Mouse (Mus musculus): ENCODE measurements around the gene F2. TPM values are rescaled to one million over a fixed set of nuclear protein-coding genes. Genes with fewer than 3 reads are reported as not detected.
"Not testable (repeated sequence)": the region's sequence is repeated elsewhere in the genome, so short reads cannot be mapped to it uniquely, and the experiment has no call there.

Gene F2
- polyA plus RNA-seq, 1 experiment from 2014 or later: 1.8 TPM

- no peaks in the 10 kb centered on the region for H3K9me3 ChIP-seq (ENCODE audit: low read length)
- no peak overlapping the region for H3K27ac ChIP-seq (ENCODE audit: low read length)
- H3K4me3 ChIP-seq (ENCODE audit: low read length): no peak overlapping the region
- H3K9ac ChIP-seq (replicated peaks; ENCODE audit: low read length): no peak overlapping the region
- H3K4me2 ChIP-seq (replicated peaks; ENCODE audit: low read depth, low read length): no peak overlapping the region
- ATAC-seq (ENCODE audit: low FRiP score, low TSS enrichment): no peak
- H3K4me1 ChIP-seq (ENCODE audit: insufficient read depth, low read length): no peaks in the 10 kb centered on the region
- WGBS: 84% methylated on average over 11 of the region's 11 CpGs
- H3K36me3 ChIP-seq (ENCODE audit: insufficient read depth, low read length): no peaks in the 10 kb centered on the region
- no peaks in the 10 kb centered on the region for H3K27me3 ChIP-seq (ENCODE audit: insufficient read depth, low read length)
Measured at GRCm38 (mm10) chr2:91635486-91635885, 728 bp downstream of the F2 start.

- 78% methylated on average over 9 of the region's 9 CpGs for WGBS
- Histone ChIP-seq H3K9me3 (ENCODE audit: low read length) (no peaks in the 10 kb centered on the region), H3K9ac (replicated peaks; ENCODE audit: low read length) (no peak overlapping the region), H3K27ac (ENCODE audit: low read length) (no peak overlapping the region), H3K4me2 (replicated peaks; ENCODE audit: low read depth, low read length) (no peak overlapping the region), H3K36me3 (ENCODE audit: insufficient read depth, low read length) (no peaks in the 10 kb centered on the region), H3K4me1 (ENCODE audit: insufficient read depth, low read length) (no peaks in the 10 kb centered on the region), H3K4me3 (ENCODE audit: low read length) (no peak overlapping the region), H3K27me3 (ENCODE audit: insufficient read depth, low read length) (no peaks in the 10 kb centered on the region)
- no peak for ATAC-seq (ENCODE audit: low FRiP score, low TSS enrichment)
Measured at GRCm38 (mm10) chr2:91634841-91635240, 1.4 kb downstream of the F2 start.

GRCm38 (mm10) chr2:91633334-91633977 is 2.8 kb downstream of the F2 start:
- H3K27ac ChIP-seq (ENCODE audit: low read length): no peak overlapping the region
- no peak overlapping the region for H3K9ac ChIP-seq (replicated peaks; ENCODE audit: low read length)
- ATAC-seq (ENCODE audit: low FRiP score, low TSS enrichment): no peak
- no peaks in the 10 kb centered on the region for H3K36me3 ChIP-seq (ENCODE audit: insufficient read depth, low read length)
- no peaks in the 10 kb centered on the region for H3K4me1 ChIP-seq (ENCODE audit: insufficient read depth, low read length)
- no peak overlapping the region for H3K4me2 ChIP-seq (replicated peaks; ENCODE audit: low read depth, low read length)
- WGBS: 76% methylated on average over 12 of the region's 12 CpGs
- no peak overlapping the region for H3K4me3 ChIP-seq (ENCODE audit: low read length)
- H3K9me3 ChIP-seq (ENCODE audit: low read length): no peaks in the 10 kb centered on the region
- H3K27me3 ChIP-seq (ENCODE audit: insufficient read depth, low read length): no peaks in the 10 kb centered on the region

GRCm38 (mm10) chr2:91632316-91632715 is 3.9 kb downstream of the F2 start:
- H3K9ac ChIP-seq (replicated peaks; ENCODE audit: low read length): no peak overlapping the region
- no peak overlapping the region for H3K4me3 ChIP-seq (ENCODE audit: low read length)
- ATAC-seq (ENCODE audit: low FRiP score, low TSS enrichment): no peak
- no peaks in the 10 kb centered on the region for H3K9me3 ChIP-seq (ENCODE audit: low read length)
- no peak overlapping the region for H3K4me2 ChIP-seq (replicated peaks; ENCODE audit: low read depth, low read length)
- 61% methylated on average over 5 of the region's 5 CpGs for WGBS
- H3K4me1 ChIP-seq (ENCODE audit: insufficient read depth, low read length): no peaks in the 10 kb centered on the region
- H3K27ac ChIP-seq (ENCODE audit: low read length): no peak overlapping the region
- no peaks in the 10 kb centered on the region for H3K36me3 ChIP-seq (ENCODE audit: insufficient read depth, low read length)
- no peaks in the 10 kb centered on the region for H3K27me3 ChIP-seq (ENCODE audit: insufficient read depth, low read length)

- no peak for ATAC-seq (ENCODE audit: low FRiP score, low TSS enrichment)
- Histone ChIP-seq H3K36me3 (ENCODE audit: insufficient read depth, low read length) (no peaks in the 10 kb centered on the region), H3K9ac (replicated peaks; ENCODE audit: low read length) (no peak overlapping the region), H3K9me3 (ENCODE audit: low read length) (no peaks in the 10 kb centered on the region), H3K4me2 (replicated peaks; ENCODE audit: low read depth, low read length) (no peak overlapping the region), H3K4me3 (ENCODE audit: low read length) (no peak overlapping the region), H3K4me1 (ENCODE audit: insufficient read depth, low read length) (no peaks in the 10 kb centered on the region), H3K27me3 (ENCODE audit: insufficient read depth, low read length) (no peaks in the 10 kb centered on the region), H3K27ac (ENCODE audit: low read length) (no peak overlapping the region)
- WGBS: 79% methylated on average over 5 of the region's 5 CpGs
Measured at GRCm38 (mm10) chr2:91631826-91632225, 4.4 kb downstream of the F2 start.

GRCm38 (mm10) chr2:91630384-91630783 is 5.8 kb downstream of the F2 start:
- H3K9ac ChIP-seq (replicated peaks; ENCODE audit: low read length): no peak overlapping the region
- no peak overlapping the region for H3K4me2 ChIP-seq (replicated peaks; ENCODE audit: low read depth, low read length)
- H3K27me3 ChIP-seq (ENCODE audit: insufficient read depth, low read length): no peaks in the 10 kb centered on the region
- H3K4me3 ChIP-seq (ENCODE audit: low read length): no peak overlapping the region
- no peaks in the 10 kb centered on the region for H3K9me3 ChIP-seq (ENCODE audit: low read length)
- WGBS: 91% methylated on average over 12 of the region's 12 CpGs
- ATAC-seq (ENCODE audit: low FRiP score, low TSS enrichment): no peak
- H3K4me1 ChIP-seq (ENCODE audit: insufficient read depth, low read length): no peaks in the 10 kb centered on the region
- no peak overlapping the region for H3K27ac ChIP-seq (ENCODE audit: low read length)
- H3K36me3 ChIP-seq (ENCODE audit: insufficient read depth, low read length): no peaks in the 10 kb centered on the region

GRCm38 (mm10) chr2:91629682-91630081 is 6.5 kb downstream of the F2 start:
- Histone ChIP-seq H3K4me3 (ENCODE audit: low read length) (no peak overlapping the region), H3K27ac (ENCODE audit: low read length) (no peak overlapping the region), H3K9me3 (ENCODE audit: low read length) (no peaks in the 10 kb centered on the region), H3K27me3 (ENCODE audit: insufficient read depth, low read length) (no peaks in the 10 kb centered on the region), H3K4me2 (replicated peaks; ENCODE audit: low read depth, low read length) (no peak overlapping the region), H3K36me3 (ENCODE audit: insufficient read depth, low read length) (no peaks in the 10 kb centered on the region), H3K9ac (replicated peaks; ENCODE audit: low read length) (no peak overlapping the region), H3K4me1 (ENCODE audit: insufficient read depth, low read length) (no peaks in the 10 kb centered on the region)
- 82% methylated on average over 18 of the region's 18 CpGs for WGBS
- no peak for ATAC-seq (ENCODE audit: low FRiP score, low TSS enrichment)

GRCm38 (mm10) chr2:91628171-91628570 is 8.0 kb downstream of the F2 start:
- no peak overlapping the region for H3K27ac ChIP-seq (ENCODE audit: low read length)
- H3K9me3 ChIP-seq (ENCODE audit: low read length): no peaks in the 10 kb centered on the region
- no peaks in the 10 kb centered on the region for H3K27me3 ChIP-seq (ENCODE audit: insufficient read depth, low read length)
- no peak overlapping the region for H3K4me3 ChIP-seq (ENCODE audit: low read length)
- no peak overlapping the region for H3K4me2 ChIP-seq (replicated peaks; ENCODE audit: low read depth, low read length)
- no peak overlapping the region for H3K9ac ChIP-seq (replicated peaks; ENCODE audit: low read length)
- H3K36me3 ChIP-seq (ENCODE audit: insufficient read depth, low read length): no peaks in the 10 kb centered on the region
- ATAC-seq (ENCODE audit: low FRiP score, low TSS enrichment): no peak
- no peaks in the 10 kb centered on the region for H3K4me1 ChIP-seq (ENCODE audit: insufficient read depth, low read length)
- WGBS: 89% methylated on average over 8 of the region's 8 CpGs

GRCm38 (mm10) chr2:91627486-91627885 is 8.7 kb downstream of the F2 start:
- 75% methylated on average over 5 of the region's 5 CpGs for WGBS

GRCm38 (mm10) chr2:91623366-91623765 is 12.8 kb downstream of the F2 start:
- peaks cover 33% of the 10 kb centered on the region for H3K36me3 ChIP-seq (ENCODE audit: insufficient read depth, low read length)
- H3K27ac ChIP-seq (ENCODE audit: low read length); H3K27me3 ChIP-seq (ENCODE audit: insufficient read depth, low read length); H3K9me3 ChIP-seq (ENCODE audit: low read length); ATAC-seq (ENCODE audit: low FRiP score, low TSS enrichment); H3K9ac ChIP-seq (replicated peaks; ENCODE audit: low read length); H3K4me1 ChIP-seq (ENCODE audit: insufficient read depth, low read length); H3K4me2 ChIP-seq (replicated peaks; ENCODE audit: low read depth, low read length); H3K4me3 ChIP-seq (ENCODE audit: low read length): not testable (repeated sequence)
- 91% methylated on average over 7 of the region's 7 CpGs for WGBS

More at GRCm38 (mm10) chr2:91627486-91627885, 8.7 kb downstream of the F2 start:
- H3K4me3 ChIP-seq (ENCODE audit: low read length): no peak overlapping the region
- no peak overlapping the region for H3K27ac ChIP-seq (ENCODE audit: low read length)
- H3K4me2 ChIP-seq (replicated peaks; ENCODE audit: low read depth, low read length): no peak overlapping the region
- H3K36me3 ChIP-seq (ENCODE audit: insufficient read depth, low read length): peaks cover 2% of the 10 kb centered on the region
- no peak for ATAC-seq (ENCODE audit: low FRiP score, low TSS enrichment)
- no peaks in the 10 kb centered on the region for H3K9me3 ChIP-seq (ENCODE audit: low read length)
- no peaks in the 10 kb centered on the region for H3K4me1 ChIP-seq (ENCODE audit: insufficient read depth, low read length)
- H3K9ac ChIP-seq (replicated peaks; ENCODE audit: low read length): no peak overlapping the region
- no peaks in the 10 kb centered on the region for H3K27me3 ChIP-seq (ENCODE audit: insufficient read depth, low read length)
